Mouse (Mus musculus) testis, adult 2 months (tissue): Measurements from ENCODE around the gene Alg14.

Experiments used
- CTCF ChIP-seq: fragments of 200-500 bp; IDR thresholded peaks from 2 replicates; pipeline ENCODE4 v1.5.1; 2012; ENCODE audit warnings: low read depth, mild to moderate bottlenecking, inconsistent platforms, low read length, moderate library complexity; ENCODE audit not compliant: control insufficient read depth, insufficient read depth, insufficient replicate concordance
- POLR2A ChIP-seq: fragments of 200-500 bp; IDR thresholded peaks from 2 replicates; pipeline ENCODE4 v1.6.1; 2012; ENCODE audit warnings: low read depth, mild to moderate bottlenecking, inconsistent platforms, low read length, moderate library complexity; ENCODE audit not compliant: control insufficient read depth

- TF ChIP-seq CTCF (no peak), POLR2A (no peak)
Measured at GRCm38 (mm10) chr3:121323371-121323770, 31.8 kb downstream of the Alg14 start.
